Mouse (Mus musculus) liver, embryonic 12.5 days (tissue): Measurements from ENCODE around the gene Adprhl2. TPM values are rescaled to one million over a fixed set of nuclear protein-coding genes. Genes with fewer than 3 reads are reported as not detected.
A peak's percentile ranks its signal among the peaks of the same experiment; 100 is the strongest.

Source experiments
- ATAC-seq: fragments of 200-750 bp; cut with Nextera tagmentation; 2 replicates; pipeline ENCODE4 v1.8.0; 2017; ENCODE audit warnings: moderate number of reproducible peaks, mild to moderate bottlenecking, moderate library complexity
- H3K27ac ChIP-seq: fragments of 300-500 bp; sonication (generic); 2 replicates; pipeline ENCODE4 v1.5.1; 2016; ENCODE audit warnings: mild to moderate bottlenecking
- H3K27me3 ChIP-seq: fragments of 300-500 bp; sonication (generic); replicated peaks from 2 replicates; pipeline ENCODE4 v1.6.1; 2016; ENCODE audit warnings: mild to moderate bottlenecking, moderate library complexity
- H3K36me3 ChIP-seq: fragments of 300-500 bp; sonication (generic); 2 replicates; pipeline ENCODE4 v1.6.1; 2016; ENCODE audit warnings: mild to moderate bottlenecking, moderate library complexity
- H3K4me1 ChIP-seq: fragments of 300-500 bp; sonication (generic); 2 replicates; pipeline ENCODE4 v1.6.1; 2016
- H3K4me2 ChIP-seq: fragments of 300-500 bp; sonication (generic); 2 replicates; pipeline ENCODE4 v1.6.1; 2016; ENCODE audit warnings: mild to moderate bottlenecking, moderate library complexity
- H3K4me3 ChIP-seq: fragments of 300-500 bp; sonication (generic); 2 replicates; pipeline ENCODE4 v1.5.1; 2016; ENCODE audit warnings: mild to moderate bottlenecking, moderate library complexity
- H3K9ac ChIP-seq: fragments of 300-500 bp; sonication (generic); 2 replicates; pipeline ENCODE4 v1.6.1; 2016; ENCODE audit warnings: mild to moderate bottlenecking, moderate library complexity
- H3K9me3 ChIP-seq: fragments of 300-500 bp; sonication (generic); replicated peaks from 2 replicates; pipeline ENCODE4 v1.6.1; 2016; ENCODE audit warnings: mild to moderate bottlenecking, moderate library complexity
- WGBS: fragments of 180-500 bp; shearing (Covaris S2); methylation state at CpG from one replicate; pipeline ENCODE4 v1.1.7; 2016; ENCODE audit not compliant: insufficient replicate concordance; 5-methylcytosine and 5-hydroxymethylcytosine counted together
- polyA plus RNA-seq: library from polyadenylated mRNA; unstranded; fragments of >200 nt; fragmentation: Nextera tagmentation; extraction: Ambion mirVana; gene quantifications from 2 replicates; pipeline ENCODE4 v1.2.1, GENCODE M21; 2016

Gene Adprhl2
- polyA plus RNA-seq, 1 experiment from 2014 or later, result 38.0 TPM

GRCm38 (mm10) chr4:126286492-126286891 is 35.0 kb downstream of the Adprhl2 start, which contains the start of gene Col8a2:
Col8a2 (plus strand) TSS chr4:126286793.
- no peaks in the 10 kb centered on the region for H3K36me3 ChIP-seq
- H3K4me1 ChIP-seq, result 0 out of 2 replicates have a peak, but pooled peaks cover 15% of the 10 kb centered on the region
- no peak within 1 kb of the TSS for H3K27ac ChIP-seq
- peak within 1 kb of the TSS; percentile 64 for H3K4me2 ChIP-seq
- peaks cover 87% of the 10 kb centered on the region for H3K27me3 ChIP-seq
- no peak for ATAC-seq
- H3K4me3 ChIP-seq, result peak within 1 kb of the TSS; percentile 48
- H3K9ac ChIP-seq, result 0 out of 2 replicates have a peak within 1 kb of the TSS, but pooled peaks have one; percentile 41
- no peaks in the 10 kb centered on the region for H3K9me3 ChIP-seq
- WGBS, result 3% methylated on average over 30 of the region's 42 CpGs

GRCm38 (mm10) chr4:126283582-126283981 is 37.9 kb downstream of the Adprhl2 start:
- Histone ChIP-seq H3K4me2 (no peak overlapping the region), H3K4me3 (no peak overlapping the region), H3K9me3 (no peaks in the 10 kb centered on the region), H3K36me3 (no peaks in the 10 kb centered on the region), H3K27me3 (peaks cover 67% of the 10 kb centered on the region), H3K27ac (no peak overlapping the region), H3K4me1 (0 out of 2 replicates have a peak, but pooled peaks cover 11% of the 10 kb centered on the region), H3K9ac (no peak overlapping the region)
- ATAC-seq, result no peak
- WGBS, result 41% methylated on average over 8 of the region's 8 CpGs

- ATAC-seq, result no peak
- Histone ChIP-seq H3K9ac (no peak overlapping the region), H3K27me3 (peaks cover 49% of the 10 kb centered on the region), H3K27ac (no peak overlapping the region), H3K4me1 (0 out of 2 replicates have a peak, but pooled peaks cover 11% of the 10 kb centered on the region), H3K4me3 (no peak overlapping the region), H3K4me2 (no peak overlapping the region), H3K9me3 (no peaks in the 10 kb centered on the region), H3K36me3 (no peaks in the 10 kb centered on the region)
- 65% methylated on average over 9 of the region's 9 CpGs for WGBS
Measured at GRCm38 (mm10) chr4:126281706-126282105, 39.8 kb downstream of the Adprhl2 start.

GRCm38 (mm10) chr4:126278961-126279360 is 42.5 kb downstream of the Adprhl2 start:
- no peak for ATAC-seq
- H3K27me3 ChIP-seq, result peaks cover 23% of the 10 kb centered on the region

DNA sequence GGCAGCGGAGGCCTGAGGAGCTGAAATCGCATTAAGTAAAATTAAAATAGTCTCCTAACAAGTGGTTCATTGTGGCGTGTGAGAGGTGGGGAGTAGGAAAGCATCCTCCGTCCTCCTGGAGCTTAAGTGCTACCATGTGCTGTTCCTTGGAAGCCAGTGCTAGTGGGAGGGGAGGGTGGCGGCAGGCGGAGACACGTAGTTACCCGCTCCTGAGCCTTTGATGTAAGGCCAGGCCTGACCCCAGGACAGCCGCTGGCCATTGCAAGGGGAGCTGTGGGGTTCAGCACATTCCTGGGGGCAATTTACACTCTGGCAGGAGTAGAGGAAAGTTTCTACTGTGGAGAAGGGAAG is 43.0 kb downstream of the Adprhl2 start:
- 0 out of 2 replicates have a peak, but pooled peaks have one; percentile 30 for ATAC-seq
- peak overlapping the region; percentile 25 for H3K4me2 ChIP-seq
- H3K27ac ChIP-seq, result no peak overlapping the region
- 57% methylated on average over 9 of the region's 9 CpGs for WGBS
- H3K36me3 ChIP-seq, result peaks cover 19% of the 10 kb centered on the region
- H3K27me3 ChIP-seq, result peaks cover 18% of the 10 kb centered on the region
- H3K4me1 ChIP-seq, result 0 out of 2 replicates have a peak, but pooled peaks cover 5% of the 10 kb centered on the region
- H3K9ac ChIP-seq, result no peak overlapping the region
- no peak overlapping the region for H3K4me3 ChIP-seq
- no peaks in the 10 kb centered on the region for H3K9me3 ChIP-seq

More at GRCm38 (mm10) chr4:126278961-126279360, 42.5 kb downstream of the Adprhl2 start:
- Histone ChIP-seq H3K4me1 (0 out of 2 replicates have a peak, but pooled peaks cover 5% of the 10 kb centered on the region), H3K4me2 (no peak overlapping the region), H3K36me3 (peaks cover 15% of the 10 kb centered on the region), H3K27ac (no peak overlapping the region), H3K9ac (no peak overlapping the region), H3K9me3 (no peaks in the 10 kb centered on the region), H3K4me3 (no peak overlapping the region)
- 67% methylated on average over 9 of the region's 9 CpGs for WGBS

GRCm38 (mm10) chr4:126277906-126278564 is 43.5 kb downstream of the Adprhl2 start:
- H3K9ac ChIP-seq, result no peak overlapping the region
- H3K9me3 ChIP-seq, result no peaks in the 10 kb centered on the region
- H3K4me1 ChIP-seq, result 0 out of 2 replicates have a peak, but pooled peaks cover 5% of the 10 kb centered on the region
- no peak overlapping the region for H3K4me3 ChIP-seq
- H3K27ac ChIP-seq, result no peak overlapping the region
- 17% methylated on average over 13 of the region's 13 CpGs for WGBS
- H3K36me3 ChIP-seq, result peaks cover 24% of the 10 kb centered on the region
- peak; percentile 46 for ATAC-seq
- H3K27me3 ChIP-seq, result peaks cover 13% of the 10 kb centered on the region
- peak overlapping the region; percentile 25 for H3K4me2 ChIP-seq

DNA sequence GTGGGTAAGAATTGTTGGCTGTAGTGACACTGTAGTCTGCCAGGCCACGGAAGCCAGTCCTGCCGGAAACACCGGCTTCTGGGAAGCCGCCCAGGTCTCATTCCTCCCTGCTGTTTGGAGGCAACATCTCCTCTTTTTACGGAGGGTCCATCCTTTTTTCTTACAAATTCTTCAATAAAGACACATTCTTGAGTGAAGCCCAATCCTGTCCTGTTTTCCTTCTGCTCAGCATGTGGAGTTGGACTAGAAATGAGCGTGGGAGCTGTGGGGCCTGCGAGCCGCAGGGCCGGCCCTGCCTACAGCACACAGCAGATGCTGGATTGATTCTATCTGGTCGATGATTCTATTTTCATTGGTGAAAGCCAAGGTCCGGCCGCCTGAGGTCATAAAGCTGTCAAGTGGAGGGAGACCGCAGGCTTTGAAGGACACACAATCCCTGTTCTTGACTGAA is 45.8 kb downstream of the Adprhl2 start:
- peaks cover 29% of the 10 kb centered on the region for H3K36me3 ChIP-seq
- peaks cover 9% of the 10 kb centered on the region for H3K27me3 ChIP-seq
- H3K4me1 ChIP-seq, result 0 out of 2 replicates have a peak, but pooled peaks cover 5% of the 10 kb centered on the region
- no peak overlapping the region for H3K4me3 ChIP-seq
- WGBS, result 88% methylated on average over 13 of the region's 13 CpGs
- H3K9me3 ChIP-seq, result no peaks in the 10 kb centered on the region
- H3K4me2 ChIP-seq, result no peak overlapping the region
- H3K27ac ChIP-seq, result no peak overlapping the region
- no peak overlapping the region for H3K9ac ChIP-seq
- no peak for ATAC-seq

DNA sequence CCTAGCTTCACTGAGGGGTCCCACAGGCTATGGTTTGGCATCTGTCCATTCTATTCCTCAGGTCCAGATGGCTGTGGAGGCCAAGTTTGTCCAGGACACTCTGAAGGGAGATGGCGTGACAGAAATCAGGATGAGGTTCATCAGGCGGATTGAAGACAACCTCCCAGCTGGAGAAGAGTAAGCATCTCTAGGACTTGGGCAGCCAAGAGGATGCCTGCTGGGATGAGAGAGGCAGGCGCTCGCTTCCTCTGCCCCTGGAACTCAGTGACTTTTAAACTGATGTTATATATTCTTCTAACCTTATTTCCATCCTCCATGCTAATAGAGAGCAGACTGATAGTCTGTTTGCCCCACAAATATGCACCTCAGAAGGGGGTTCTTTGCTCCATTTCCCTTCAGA is 46.4 kb downstream of the Adprhl2 start:
- H3K36me3 ChIP-seq, result peaks cover 29% of the 10 kb centered on the region
- H3K9ac ChIP-seq, result no peak overlapping the region
- no peak for ATAC-seq
- H3K4me2 ChIP-seq, result no peak overlapping the region
- peaks cover 9% of the 10 kb centered on the region; the same call in 1 of the 2 replicates for H3K27me3 ChIP-seq
- no peak overlapping the region for H3K4me3 ChIP-seq
- 0 out of 2 replicates have a peak, but pooled peaks cover 5% of the 10 kb centered on the region for H3K4me1 ChIP-seq
- no peak overlapping the region for H3K27ac ChIP-seq
- no peaks in the 10 kb centered on the region for H3K9me3 ChIP-seq
- 81% methylated on average over 4 of the region's 4 CpGs for WGBS

- Histone ChIP-seq H3K27ac (no peak overlapping the region), H3K36me3 (peaks cover 29% of the 10 kb centered on the region), H3K4me1 (0 out of 2 replicates have a peak, but pooled peaks cover 5% of the 10 kb centered on the region), H3K4me3 (no peak overlapping the region), H3K4me2 (no peak overlapping the region), H3K9ac (no peak overlapping the region), H3K27me3 (peaks cover 2% of the 10 kb centered on the region; the same call in 1 of the 2 replicates), H3K9me3 (no peaks in the 10 kb centered on the region)
- 79% methylated on average over 13 of the region's 13 CpGs for WGBS
- ATAC-seq, result no peak
Measured at GRCm38 (mm10) chr4:126273753-126274152, 47.8 kb downstream of the Adprhl2 start.

DNA sequence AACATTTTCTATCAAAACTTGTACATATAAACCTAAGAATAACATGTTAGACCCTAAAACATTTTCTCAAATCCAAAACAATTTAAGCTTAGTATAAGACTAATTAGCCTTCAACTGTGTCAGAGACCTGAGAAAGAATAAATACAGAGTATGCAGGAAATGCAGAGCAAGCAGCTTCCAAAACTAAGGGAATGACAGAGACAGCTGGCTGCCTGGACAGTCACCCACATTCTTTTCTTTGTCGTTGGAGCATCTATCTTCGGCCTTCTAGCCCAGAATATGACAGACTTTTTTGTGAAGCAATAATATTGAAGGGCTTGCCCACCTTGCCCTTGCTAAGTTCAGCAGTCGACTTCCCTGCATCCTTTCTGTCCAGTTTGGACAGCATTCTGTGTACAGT is 52.2 kb downstream of the Adprhl2 start:
- H3K27ac ChIP-seq, result no peak overlapping the region
- WGBS, result 56% methylated on average over 3 of the region's 3 CpGs
- H3K4me1 ChIP-seq, result no peaks in the 10 kb centered on the region
- no peak overlapping the region for H3K4me2 ChIP-seq
- no peaks in the 10 kb centered on the region for H3K27me3 ChIP-seq
- no peak overlapping the region for H3K4me3 ChIP-seq
- no peaks in the 10 kb centered on the region for H3K9me3 ChIP-seq
- H3K36me3 ChIP-seq, result peaks cover 21% of the 10 kb centered on the region
- no peak for ATAC-seq
- no peak overlapping the region for H3K9ac ChIP-seq
